Mouse (Mus musculus) ES-Bruce4 (cell line): ENCODE measurements around the gene Dbx1.

Experiments
- CTCF ChIP-seq: IDR thresholded peaks from one replicate; pipeline ENCODE4 v1.8.1; 2011; ENCODE audit warnings: low read depth, low read length
- POLR2A ChIP-seq: IDR thresholded peaks from one replicate; pipeline ENCODE4 v1.8.1; 2011; ENCODE audit warnings: low read length; ENCODE audit not compliant: insufficient read depth

DNA sequence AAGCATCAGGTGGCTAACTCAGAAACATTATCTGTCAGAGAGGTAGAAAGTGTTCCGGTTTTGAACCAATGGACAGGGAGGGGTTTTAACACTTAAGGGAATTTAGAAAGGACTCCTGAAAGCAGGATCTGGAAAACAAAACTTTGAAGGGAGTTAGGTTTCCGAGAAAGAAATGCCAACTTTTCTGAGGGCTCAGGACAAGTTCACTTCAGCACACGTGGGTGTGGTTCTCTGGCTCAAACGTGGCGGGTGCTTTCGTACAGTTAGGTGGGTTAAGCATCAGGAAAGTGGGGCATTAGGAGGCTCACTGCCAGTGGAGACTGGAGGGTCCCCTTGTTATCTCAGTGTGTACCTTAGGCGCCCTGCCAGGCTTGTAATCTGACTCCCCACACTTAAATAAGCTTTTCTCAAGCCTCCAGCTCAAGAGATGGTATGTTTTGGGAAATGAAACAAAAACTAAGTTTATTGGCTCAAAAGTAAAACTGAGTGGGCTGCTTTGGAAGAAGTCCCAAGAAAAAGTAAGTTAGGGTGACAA is 25.9 kb upstream of the Dbx1 start:
- TF ChIP-seq CTCF (no peak), POLR2A (no peak)
